Mouse (Mus musculus): ENCODE data around the gene Rnf167.

Gene Rnf167

DNA sequence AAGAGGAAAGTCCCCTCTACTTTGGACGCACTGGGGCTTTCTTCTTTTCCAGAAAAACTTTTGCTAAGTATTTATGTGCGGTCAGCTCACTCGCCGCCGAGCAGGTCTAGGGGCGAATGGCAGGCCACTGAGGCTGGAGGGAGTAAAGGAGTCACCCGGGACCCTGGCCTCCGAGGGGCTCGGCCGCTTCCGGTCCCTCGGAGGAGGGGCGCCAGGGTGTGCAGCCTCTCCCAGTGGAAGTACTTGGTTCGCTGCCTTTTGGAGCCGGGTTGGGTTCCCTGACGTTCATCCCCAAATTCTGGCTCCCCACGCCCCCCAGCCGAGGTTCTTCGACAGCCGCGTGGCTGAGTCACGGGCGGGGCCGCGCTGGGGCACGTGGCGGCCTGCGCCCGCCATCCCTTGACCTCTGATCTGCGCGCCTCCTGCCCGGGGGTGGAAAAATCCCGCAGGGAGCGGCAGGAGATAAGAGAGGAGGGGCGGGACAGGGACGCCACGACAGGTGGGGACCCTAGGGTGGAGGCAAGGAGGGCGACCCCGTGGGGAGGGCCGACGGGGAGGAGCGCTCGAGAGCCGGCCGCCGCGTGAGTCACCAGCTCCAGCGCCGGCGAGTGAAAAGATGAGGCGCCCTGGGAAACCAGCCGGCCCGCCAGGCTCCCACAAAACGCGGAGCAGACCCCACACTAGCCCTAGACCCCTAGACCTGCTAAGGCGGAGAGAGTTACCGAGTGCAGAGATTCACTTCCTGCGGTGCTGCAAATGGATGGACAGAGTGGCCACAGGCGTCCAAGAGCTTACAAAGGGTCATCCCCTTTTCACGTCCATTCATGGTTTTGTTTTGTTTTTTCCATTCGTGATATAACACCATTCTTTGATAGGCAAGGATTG lies 8.8 kb downstream of the Rnf167 start:
- peak; percentile 61 for DNase-seq

- no peak for DNase-seq
Observed at GRCm38 (mm10) chr11:70656456-70656927, 9.5 kb downstream of the Rnf167 start.

DNA sequence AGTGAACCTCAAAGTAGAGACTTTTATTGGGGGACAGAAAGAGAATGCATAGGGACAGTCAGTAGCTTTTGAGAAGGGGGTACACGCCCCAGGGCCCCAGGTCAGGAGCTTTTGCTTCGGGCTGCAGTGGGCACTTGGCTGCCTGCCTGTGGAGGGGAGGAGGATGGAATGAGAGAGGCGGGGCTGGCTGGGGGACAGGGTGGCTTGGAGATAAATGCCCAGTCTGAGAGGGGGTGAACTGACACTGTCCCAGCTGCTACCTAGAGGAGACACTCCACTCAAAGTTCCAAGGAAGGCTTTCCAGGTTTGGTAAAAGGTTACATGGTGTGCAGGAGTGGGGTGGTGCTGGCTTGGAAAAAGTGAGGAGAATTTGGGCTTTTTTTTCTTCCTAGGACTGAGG lies 9.9 kb downstream of the Rnf167 start, which contains the start of gene Eno3:
Eno3 (plus strand) TSS at position 239 of the 400 bp plus-strand sequence.
- no peak for DNase-seq

DNA sequence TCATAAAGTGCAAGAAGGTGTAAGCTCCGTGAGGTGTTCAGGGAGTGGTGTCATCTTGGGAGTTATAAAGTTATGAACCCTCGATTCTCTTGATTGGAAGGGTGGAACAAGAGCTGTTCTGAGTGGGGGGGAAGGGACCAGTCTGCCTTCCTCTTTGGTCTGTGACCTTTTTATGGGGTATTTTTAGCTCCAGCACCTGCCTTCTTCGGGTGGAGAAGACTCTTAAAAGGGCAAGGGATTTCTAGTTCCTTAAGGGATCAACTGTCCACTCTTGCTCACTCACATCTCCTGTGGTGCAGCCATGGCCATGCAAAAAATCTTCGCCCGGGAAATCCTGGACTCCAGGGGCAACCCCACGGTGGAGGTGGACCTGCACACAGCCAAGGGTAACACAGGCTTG lies 10.5 kb downstream of the Rnf167 start:
- DNase-seq = no peak

GRCm38 (mm10) chr11:70657991-70658390 lies 11.0 kb downstream of the Rnf167 start:
- DNase-seq = no peak

- no peak for DNase-seq
Observed at GRCm38 (mm10) chr11:70658521-70658920, 11.5 kb downstream of the Rnf167 start.

- no peak for DNase-seq
Observed at GRCm38 (mm10) chr11:70658942-70659341, 11.9 kb downstream of the Rnf167 start.

GRCm38 (mm10) chr11:70660571-70660970 lies 13.5 kb downstream of the Rnf167 start:
- DNase-seq = no peak

- DNase-seq = no peak
Observed at GRCm38 (mm10) chr11:70663101-70663500, 16.1 kb downstream of the Rnf167 start.

DNA sequence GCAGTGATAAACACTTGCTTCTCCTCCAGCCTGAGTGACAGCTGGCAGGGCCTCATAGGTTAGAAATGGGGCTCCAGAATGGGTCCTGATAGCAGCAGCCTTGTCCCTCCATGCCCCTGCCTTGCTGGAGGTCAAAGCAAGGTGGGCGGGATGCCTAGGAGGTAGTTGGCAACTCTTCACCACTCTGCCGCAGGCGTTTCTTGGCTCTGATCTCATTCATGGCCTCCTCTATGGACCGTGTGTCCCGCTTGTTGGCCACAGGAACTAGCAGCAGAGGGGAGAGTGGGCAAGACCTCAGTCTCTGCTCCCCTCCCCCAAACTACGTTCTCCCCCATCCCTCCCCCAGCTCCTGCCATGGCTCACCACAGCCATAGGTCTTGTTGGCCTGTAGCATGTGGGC lies 16.9 kb downstream of the Rnf167 start:
- no peak for DNase-seq

GRCm38 (mm10) chr11:70664741-70665140 lies 17.7 kb downstream of the Rnf167 start:
- DNase-seq = no peak

GRCm38 (mm10) chr11:70666687-70667086 lies 19.7 kb downstream of the Rnf167 start:
- no peak for DNase-seq

DNA sequence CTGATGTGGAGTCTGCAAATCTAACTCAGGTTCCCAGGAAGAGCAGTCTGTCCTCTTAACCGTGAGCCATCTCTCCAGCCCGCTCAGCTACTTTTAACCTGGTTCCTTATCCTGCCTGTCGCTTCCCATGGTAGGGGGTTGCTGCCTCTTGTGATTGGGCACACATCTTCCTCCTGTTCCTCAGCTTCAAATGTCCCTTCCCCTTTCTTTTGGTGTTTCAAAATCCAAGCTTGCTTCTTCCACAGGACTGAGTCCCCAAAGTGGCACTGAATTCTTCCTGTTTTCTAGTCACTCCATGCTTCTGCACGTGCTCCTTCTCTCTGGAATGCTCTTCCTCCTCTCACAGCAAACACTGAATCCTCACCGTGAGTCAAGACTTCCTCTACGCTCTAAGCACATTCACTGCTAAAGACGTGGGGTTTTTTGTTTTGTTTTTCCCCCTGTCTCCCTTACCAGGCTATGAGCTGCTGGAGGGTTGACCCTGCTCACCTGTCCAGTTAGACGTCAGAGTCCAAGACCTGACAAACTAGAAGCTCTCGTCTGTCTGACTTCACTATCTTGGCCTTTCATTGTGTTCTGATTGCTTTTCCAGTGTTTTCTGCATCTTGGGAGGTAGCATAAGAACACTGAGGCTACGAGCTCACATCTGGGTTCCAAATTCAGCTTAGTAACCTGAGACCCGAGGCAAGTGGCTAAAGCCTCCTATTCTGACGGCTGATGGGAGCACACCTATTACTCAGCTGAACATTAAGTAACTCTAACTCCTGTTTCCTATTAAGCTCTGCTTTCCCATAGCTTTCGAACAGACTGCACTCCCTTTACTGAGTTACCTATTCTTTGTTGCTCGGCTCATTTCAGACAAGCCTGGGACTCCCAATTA lies 20.5 kb downstream of the Rnf167 start:
- DNase-seq = no peak

- no peak for DNase-seq
Observed at GRCm38 (mm10) chr11:70668335-70668770, 21.3 kb downstream of the Rnf167 start.

- DNase-seq = peak; percentile 100
Observed at GRCm38 (mm10) chr11:70668771-70669505, 21.9 kb downstream of the Rnf167 start, which contains the start of gene Spag7. TSS of gene Spag7 (minus strand) at chr11:70669416.

DNA sequence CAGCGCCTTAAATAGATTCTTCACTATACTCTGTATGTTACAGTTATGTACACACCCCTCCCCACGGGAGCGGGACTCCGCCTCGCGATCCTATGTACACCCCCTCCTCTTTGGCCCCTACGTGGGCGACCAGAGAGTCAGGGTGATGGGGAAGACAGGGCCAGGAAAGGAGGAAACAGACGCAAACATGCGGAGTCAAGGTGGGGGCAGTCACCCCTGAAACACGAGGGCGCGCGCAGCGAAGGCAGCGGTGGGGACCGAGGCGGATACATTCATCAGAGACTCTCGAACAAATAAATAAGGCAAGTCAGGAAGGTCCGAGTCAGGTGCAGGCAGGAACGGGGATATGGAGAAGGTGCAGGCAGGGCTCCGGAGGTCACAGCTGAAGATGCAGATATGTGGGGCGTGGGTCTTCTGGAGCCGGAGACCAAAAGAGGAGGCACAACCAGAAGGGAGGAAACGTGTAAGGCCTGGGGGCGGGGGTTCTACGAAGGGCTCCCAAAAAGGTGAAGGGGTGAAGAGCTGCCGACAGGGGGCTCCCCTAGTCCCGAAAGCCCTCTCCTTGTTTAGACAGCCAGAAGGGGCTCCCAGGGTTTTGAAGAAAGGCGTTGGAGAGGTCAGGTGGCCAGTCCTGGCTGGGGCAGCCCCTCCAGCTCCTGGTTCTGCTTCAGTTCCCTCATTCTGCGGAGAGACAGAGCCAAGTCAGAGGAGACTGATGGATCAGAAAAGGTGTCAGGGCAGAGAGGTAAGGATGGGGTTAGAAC lies 22.7 kb downstream of the Rnf167 start:
- DNase-seq = peak; percentile 75

DNA sequence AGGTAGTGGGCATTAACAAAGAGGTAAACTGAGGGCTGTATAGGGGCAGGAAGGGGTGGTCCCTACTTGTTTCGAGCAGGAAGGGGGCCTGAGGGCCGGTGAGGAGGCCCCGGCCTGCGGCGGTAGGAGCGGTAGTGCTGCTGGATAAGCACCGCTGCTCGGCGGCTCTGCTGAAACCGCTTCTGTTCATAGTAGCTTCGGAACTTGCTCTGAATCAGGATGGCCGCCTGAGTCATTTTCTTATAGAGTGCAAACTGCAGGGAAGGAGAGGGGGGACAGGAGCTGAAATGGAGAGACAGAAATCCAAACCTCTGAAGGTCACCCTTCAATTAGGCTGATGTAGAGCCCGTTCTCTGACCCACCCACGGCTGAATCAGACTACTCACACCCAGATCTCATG lies 23.4 kb downstream of the Rnf167 start:
- DNase-seq = no peak

DNA sequence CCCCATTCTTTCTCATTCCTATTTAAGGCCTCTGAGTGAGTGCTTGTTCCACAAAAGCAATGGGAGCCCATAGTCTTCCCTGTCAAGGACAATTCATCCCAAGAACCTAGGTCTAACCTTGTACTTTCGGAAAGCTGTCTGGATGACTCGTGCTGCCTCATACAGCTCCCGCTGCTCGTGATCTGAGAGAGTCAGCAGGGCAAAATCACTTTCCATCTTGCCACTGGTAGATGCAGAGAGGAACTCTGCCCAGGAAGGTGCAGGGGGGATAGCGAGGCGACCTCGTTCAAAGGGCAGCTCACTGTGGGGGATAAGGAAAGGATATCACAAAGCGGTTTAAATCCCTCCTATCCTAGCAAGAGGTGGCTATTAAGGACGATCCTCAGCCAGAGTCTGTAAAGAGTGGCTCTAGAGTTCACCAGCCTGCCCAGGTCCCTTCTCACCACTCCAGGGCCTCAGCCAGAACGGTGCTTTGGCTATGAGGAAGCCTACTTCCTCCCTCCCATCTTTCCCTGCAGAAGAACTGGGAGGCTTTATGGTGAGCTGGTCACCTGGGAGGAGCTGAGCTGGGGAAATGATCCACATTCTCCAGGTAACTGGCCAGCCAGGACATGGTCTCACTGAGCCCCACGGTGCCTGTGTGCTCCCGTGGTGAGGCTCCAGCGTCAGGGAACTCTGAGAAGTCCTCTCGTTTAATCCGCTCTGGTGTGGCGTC lies 24.5 kb downstream of the Rnf167 start:
- DNase-seq = no peak

DNA sequence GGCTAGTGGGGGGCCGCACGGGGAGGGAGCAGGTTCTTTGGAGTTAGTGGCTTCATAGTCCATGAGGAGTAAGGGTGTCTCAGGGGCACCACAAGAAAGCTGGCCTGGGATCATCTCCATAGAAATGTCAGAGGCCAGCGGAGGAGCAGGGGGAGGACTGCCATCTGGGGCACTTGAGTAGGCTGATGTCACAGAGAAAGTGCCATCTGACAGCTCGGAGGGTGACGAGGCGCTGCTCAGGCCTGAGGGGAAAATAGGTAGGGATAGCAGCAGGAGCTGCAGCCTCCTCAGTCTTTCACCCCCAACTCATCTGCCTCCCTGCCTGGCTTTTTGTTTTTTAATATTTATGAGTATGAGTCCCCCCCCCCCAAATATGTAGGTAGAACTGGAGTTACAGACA lies 27.0 kb downstream of the Rnf167 start:
- DNase-seq = no peak

GRCm38 (mm10) chr11:70674501-70674900 lies 27.5 kb downstream of the Rnf167 start:
- no peak for DNase-seq

DNA sequence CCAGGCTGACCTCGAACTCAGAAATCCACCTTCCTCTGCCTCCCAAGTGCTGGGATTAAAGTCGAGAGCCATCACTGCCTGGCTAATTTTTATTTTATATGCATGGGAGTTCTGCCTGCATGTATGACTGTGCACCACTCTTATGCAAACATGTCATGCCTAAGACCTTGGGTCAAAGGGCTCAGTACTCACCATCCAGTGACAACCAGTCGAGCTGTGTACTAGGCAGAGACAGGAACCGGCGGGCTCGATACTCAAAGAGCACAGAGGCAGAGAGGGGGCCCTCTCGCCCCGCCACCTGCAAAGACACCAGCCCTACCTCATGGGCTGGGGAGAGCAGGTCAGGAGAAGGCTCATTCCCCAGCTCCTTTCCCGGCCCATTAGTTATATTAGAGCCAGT lies 31.1 kb downstream of the Rnf167 start:
- no peak for DNase-seq
